Mouse (Mus musculus) forebrain, embryonic 16.5 days (tissue): ENCODE data around the gene 2900011O08Rik. TPM values are rescaled to one million over a fixed set of nuclear protein-coding genes. Genes with fewer than 3 reads are reported as not detected.
"Not testable (repeated sequence)": the region's sequence is repeated elsewhere in the genome, so short reads cannot be mapped to it uniquely, and the experiment has no call there.

ENCODE experiments used
- ATAC-seq: fragments of 200-750 bp; cut with Nextera tagmentation; 2 replicates; pipeline ENCODE4 v1.8.0; 2017; ENCODE audit warnings: mild to moderate bottlenecking, moderate library complexity
- H3K27ac ChIP-seq: fragments of 300-500 bp; sonication (generic); 2 replicates; pipeline ENCODE4 v1.5.1; 2014; ENCODE audit warnings: low read length, control low read depth
- H3K27me3 ChIP-seq: fragments of 300-500 bp; sonication (generic); replicated peaks from 2 replicates; pipeline ENCODE4 v1.6.1; 2014; ENCODE audit warnings: low read length; ENCODE audit not compliant: control insufficient read depth, insufficient read depth
- H3K36me3 ChIP-seq: fragments of 300-500 bp; sonication (generic); 2 replicates; pipeline ENCODE4 v1.6.1; 2014; ENCODE audit not compliant: control insufficient read depth, insufficient read depth
- H3K4me1 ChIP-seq: fragments of 300-500 bp; sonication (generic); replicated peaks from 2 replicates; pipeline ENCODE4 v1.6.1; 2014; ENCODE audit warnings: low read length; ENCODE audit not compliant: control insufficient read depth, insufficient read depth
- H3K4me2 ChIP-seq: fragments of 300-500 bp; sonication (generic); 2 replicates; pipeline ENCODE4 v1.6.1; 2014; ENCODE audit warnings: mild to moderate bottlenecking, low read length, control low read depth
- H3K4me3 ChIP-seq: fragments of 300-500 bp; sonication (generic); replicated peaks from 2 replicates; pipeline ENCODE4 v1.5.1; 2014; ENCODE audit warnings: mild to moderate bottlenecking, low read length, control low read depth
- H3K9ac ChIP-seq: fragments of 300-500 bp; sonication (generic); replicated peaks from 2 replicates; pipeline ENCODE4 v1.6.1; 2014; ENCODE audit warnings: low read depth, low read length, control low read depth
- H3K9me3 ChIP-seq: fragments of 300-500 bp; sonication (generic); 2 replicates; pipeline ENCODE4 v1.6.1; 2016; ENCODE audit warnings: low read length; ENCODE audit not compliant: control insufficient read depth
- WGBS: fragments of 180-500 bp; shearing (Covaris S2); extraction: QIAGEN DNeasy Blood & Tissue Kit; methylation state at CpG from one replicate; pipeline ENCODE4 v1.1.7; 2014; 5-methylcytosine and 5-hydroxymethylcytosine counted together
- polyA plus RNA-seq: library from polyadenylated mRNA; unstranded; fragments of >200 nt; fragmentation: Nextera tagmentation; extraction: Ambion mirVana; gene quantifications from 2 replicates; pipeline ENCODE4 v1.2.1, GENCODE M21; 2015

The 2900011O08Rik gene
- polyA plus RNA-seq, 1 experiment from 2014 or later: 163 TPM

DNA sequence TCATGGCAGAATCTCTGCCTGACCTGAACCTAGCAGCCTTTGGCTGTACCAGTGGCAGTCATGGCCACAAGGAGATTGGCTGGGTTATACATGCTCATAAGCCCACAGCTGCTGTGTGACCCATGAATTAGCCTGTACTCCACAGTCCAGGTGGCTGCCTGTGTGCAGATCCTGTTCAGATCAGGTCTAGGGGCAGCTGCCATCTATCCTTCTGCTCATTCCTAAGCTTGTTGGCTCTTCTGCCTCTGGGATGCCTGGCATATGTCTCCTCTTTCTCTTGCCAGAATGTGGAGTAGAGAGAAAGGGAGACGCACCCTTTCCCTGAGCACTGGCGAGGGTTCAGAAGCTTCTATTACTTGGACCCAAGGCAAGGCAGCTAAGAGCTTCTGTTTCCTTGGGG, 65.8 kb downstream of the 2900011O08Rik start:
- WGBS: 54% methylated on average over 2 of the region's 2 CpGs
- no peak overlapping the region for H3K4me3 ChIP-seq
- peaks cover 3% of the 10 kb centered on the region; the same call in 1 of the 2 replicates for H3K4me1 ChIP-seq
- no peaks in the 10 kb centered on the region for H3K36me3 ChIP-seq
- no peaks in the 10 kb centered on the region for H3K9me3 ChIP-seq
- ATAC-seq: peak; percentile 71
- H3K27ac ChIP-seq: 0 out of 2 replicates have a peak overlapping the region, but pooled peaks have one; percentile 17
- H3K27me3 ChIP-seq: no peaks in the 10 kb centered on the region
- H3K9ac ChIP-seq: no peak overlapping the region
- H3K4me2 ChIP-seq: no peak overlapping the region

DNA sequence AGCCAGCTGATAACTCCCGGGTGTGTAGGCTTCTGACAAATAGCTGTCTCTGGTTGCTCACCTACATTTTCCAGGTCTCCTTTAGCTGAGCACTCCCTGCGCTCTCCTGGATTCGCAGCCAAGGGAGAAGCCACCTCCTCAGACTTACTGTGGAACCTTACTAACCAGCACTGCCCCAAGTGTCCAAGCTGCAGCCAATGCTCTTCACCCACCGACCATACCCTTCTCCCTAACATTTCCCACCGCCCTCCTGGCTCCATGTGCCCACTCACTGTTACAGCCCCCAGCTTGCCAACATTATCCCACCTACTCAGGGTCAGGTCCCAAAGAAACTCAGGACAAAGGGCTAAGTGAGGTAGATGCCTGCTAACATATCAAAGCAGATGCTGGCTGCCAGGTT, 66.7 kb downstream of the 2900011O08Rik start:
- H3K4me3 ChIP-seq: no peak overlapping the region
- ATAC-seq: no peak
- H3K9ac ChIP-seq: no peak overlapping the region
- 91% methylated on average over 5 of the region's 5 CpGs for WGBS
- H3K4me1 ChIP-seq: peaks cover 6% of the 10 kb centered on the region
- H3K9me3 ChIP-seq: no peaks in the 10 kb centered on the region
- H3K4me2 ChIP-seq: no peak overlapping the region
- no peak overlapping the region for H3K27ac ChIP-seq
- no peaks in the 10 kb centered on the region for H3K27me3 ChIP-seq
- no peaks in the 10 kb centered on the region for H3K36me3 ChIP-seq

DNA sequence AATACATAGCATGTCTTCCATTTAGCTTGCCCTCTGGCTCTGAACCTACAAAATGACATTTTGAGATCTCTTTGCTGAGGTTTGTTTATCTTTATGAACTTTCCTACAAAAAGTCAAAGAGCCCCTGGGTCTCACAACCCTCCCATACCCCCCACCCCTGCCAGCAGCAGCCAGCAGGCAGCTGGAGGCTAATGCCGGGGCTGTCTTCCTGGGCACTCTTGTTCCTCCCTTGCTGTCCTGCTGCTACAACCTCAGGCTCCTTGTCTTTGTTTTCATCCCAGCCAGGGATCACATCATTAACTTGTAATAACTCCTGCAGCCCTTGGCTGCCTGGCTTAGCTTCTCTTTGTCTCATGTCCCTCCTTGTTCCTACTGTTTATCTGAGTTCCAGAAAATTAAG, 68.9 kb downstream of the 2900011O08Rik start:
- H3K9ac ChIP-seq: no peak overlapping the region
- no peak overlapping the region for H3K4me2 ChIP-seq
- no peaks in the 10 kb centered on the region; the same call in 1 of the 2 replicates for H3K36me3 ChIP-seq
- H3K9me3 ChIP-seq: no peaks in the 10 kb centered on the region
- H3K4me1 ChIP-seq: peaks cover 11% of the 10 kb centered on the region
- ATAC-seq: no peak
- H3K4me3 ChIP-seq: no peak overlapping the region
- H3K27me3 ChIP-seq: no peaks in the 10 kb centered on the region
- no peak overlapping the region for H3K27ac ChIP-seq
- WGBS: 7% methylated on average over 1 of the region's 1 CpGs

DNA sequence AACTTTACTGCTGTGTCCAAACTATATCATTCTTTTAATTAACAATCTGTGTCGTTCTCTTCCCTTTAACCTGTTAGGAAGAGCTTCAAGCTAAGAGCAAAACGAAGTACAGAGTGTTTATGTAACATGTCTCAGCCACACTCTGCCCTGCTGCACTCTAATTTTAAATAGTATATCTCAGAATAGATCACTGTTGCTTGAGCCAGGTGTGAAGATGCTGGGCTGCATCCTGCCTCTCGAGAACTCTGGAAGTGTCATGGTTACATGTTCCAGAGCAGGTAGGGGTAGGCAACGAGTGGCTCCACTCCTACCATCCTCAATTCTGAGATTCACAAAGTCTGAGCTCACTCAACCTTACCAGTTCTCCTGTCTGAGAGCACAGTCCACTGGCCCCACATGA, 70.3 kb downstream of the 2900011O08Rik start:
- Histone ChIP-seq H3K9ac (no peak overlapping the region), H3K27ac (no peak overlapping the region), H3K4me2 (no peak overlapping the region), H3K4me3 (no peak overlapping the region), H3K9me3 (no peaks in the 10 kb centered on the region), H3K4me1 (peaks cover 11% of the 10 kb centered on the region), H3K27me3 (no peaks in the 10 kb centered on the region), H3K36me3 (no peaks in the 10 kb centered on the region; the same call in 1 of the 2 replicates)
- ATAC-seq: no peak
- 79% methylated on average over 4 of the region's 4 CpGs for WGBS

DNA sequence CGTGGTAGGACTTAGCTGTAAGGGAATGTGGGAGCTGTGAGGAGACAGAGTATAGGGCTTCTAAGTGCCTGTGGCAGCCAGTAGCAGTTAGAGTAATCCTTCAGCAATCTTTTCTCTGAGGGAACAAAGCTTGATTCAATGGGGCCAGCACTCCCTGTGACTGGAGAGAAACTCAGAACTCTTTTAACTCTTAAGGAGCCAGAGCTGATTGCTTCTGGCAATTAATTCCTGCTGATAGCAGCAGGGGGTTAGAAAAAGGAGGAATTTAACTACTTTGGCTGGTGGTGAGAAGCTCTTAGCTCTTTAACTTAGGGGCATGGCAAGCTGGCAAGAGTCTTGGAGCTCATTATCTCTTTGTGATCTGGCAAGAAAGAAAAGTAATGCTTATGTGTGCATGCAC, 72.1 kb downstream of the 2900011O08Rik start:
- Histone ChIP-seq H3K9ac (no peak overlapping the region), H3K4me2 (no peak overlapping the region), H3K36me3 (no peaks in the 10 kb centered on the region; the same call in 1 of the 2 replicates), H3K27ac (peak overlapping the region; percentile 23; the same call in 1 of the 2 replicates), H3K27me3 (no peaks in the 10 kb centered on the region), H3K9me3 (no peaks in the 10 kb centered on the region), H3K4me3 (no peak overlapping the region), H3K4me1 (peaks cover 8% of the 10 kb centered on the region)
- WGBS: 3% methylated on average over 1 of the region's 1 CpGs
- peak; percentile 49; the same call in 1 of the 2 replicates for ATAC-seq

DNA sequence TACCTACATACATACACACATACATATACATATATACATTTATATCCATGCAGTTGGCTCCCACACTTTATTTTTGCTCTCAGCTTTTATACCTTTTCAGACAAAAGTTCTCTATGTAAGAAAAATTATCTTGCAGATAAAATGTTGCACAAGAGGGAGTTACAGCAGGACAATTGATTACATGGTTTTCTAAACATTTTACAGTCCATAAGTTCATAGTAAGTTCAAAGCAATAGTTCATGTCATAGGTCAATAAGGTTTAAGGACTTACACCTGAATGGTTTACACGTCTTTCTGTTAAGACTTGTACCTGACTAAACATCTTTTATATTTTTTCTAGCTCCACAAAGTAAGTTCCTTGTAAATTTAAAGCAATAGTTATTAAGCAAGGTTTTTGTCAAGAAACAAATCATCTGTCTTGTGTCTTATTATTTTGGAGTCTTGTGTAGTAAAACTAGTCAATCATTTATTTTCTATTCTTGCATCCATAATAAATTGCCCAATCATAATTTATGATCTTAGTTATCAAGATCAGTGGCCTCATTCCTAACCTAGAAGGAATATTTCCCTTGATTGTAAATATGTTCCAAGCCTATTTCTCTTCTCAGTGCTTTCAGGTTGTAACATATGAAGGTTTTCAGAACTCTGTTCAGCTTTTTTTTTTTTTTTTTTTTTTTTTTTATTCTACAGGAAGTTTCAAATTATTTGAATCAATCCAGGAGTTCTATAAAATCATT, 72.9 kb downstream of the 2900011O08Rik start:
- H3K4me3 ChIP-seq: no peak overlapping the region
- 33% methylated on average over 1 of the region's 1 CpGs for WGBS
- no peak overlapping the region for H3K4me2 ChIP-seq

DNA sequence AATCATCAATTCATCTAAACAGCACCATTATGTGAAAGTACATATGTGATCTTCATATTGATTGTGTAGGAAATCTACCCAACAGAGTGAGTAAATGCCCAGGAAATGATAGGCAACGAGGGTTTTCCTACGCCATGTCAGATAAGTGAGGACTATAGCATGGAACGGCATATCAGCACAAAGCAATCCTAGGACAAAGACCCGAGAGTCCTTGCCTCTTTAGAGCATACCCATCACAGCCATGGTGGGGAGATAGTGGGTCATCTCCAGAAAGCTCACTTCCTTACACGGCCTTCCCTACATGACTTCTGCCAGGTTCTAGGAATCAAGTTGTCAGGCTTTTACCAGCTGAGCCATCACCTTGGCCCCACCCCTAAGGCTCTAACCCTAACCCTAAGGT, 73.5 kb downstream of the 2900011O08Rik start:
- no peak for ATAC-seq
- no peak overlapping the region for H3K4me2 ChIP-seq
- WGBS: 93% methylated on average over 5 of the region's 5 CpGs
- peaks cover 8% of the 10 kb centered on the region for H3K4me1 ChIP-seq
- H3K27ac ChIP-seq: no peak overlapping the region
- H3K9ac ChIP-seq: no peak overlapping the region
- no peaks in the 10 kb centered on the region; the same call in 1 of the 2 replicates for H3K36me3 ChIP-seq
- H3K27me3 ChIP-seq: no peaks in the 10 kb centered on the region
- no peak overlapping the region for H3K4me3 ChIP-seq
- H3K9me3 ChIP-seq: no peaks in the 10 kb centered on the region

More for the DNA sequence above, 72.9 kb downstream of the 2900011O08Rik start:
- ATAC-seq: no peak
- Histone ChIP-seq H3K9ac (no peak overlapping the region), H3K9me3 (no peaks in the 10 kb centered on the region), H3K36me3 (no peaks in the 10 kb centered on the region; the same call in 1 of the 2 replicates), H3K4me1 (peaks cover 8% of the 10 kb centered on the region), H3K27ac (no peak overlapping the region), H3K27me3 (no peaks in the 10 kb centered on the region)

DNA sequence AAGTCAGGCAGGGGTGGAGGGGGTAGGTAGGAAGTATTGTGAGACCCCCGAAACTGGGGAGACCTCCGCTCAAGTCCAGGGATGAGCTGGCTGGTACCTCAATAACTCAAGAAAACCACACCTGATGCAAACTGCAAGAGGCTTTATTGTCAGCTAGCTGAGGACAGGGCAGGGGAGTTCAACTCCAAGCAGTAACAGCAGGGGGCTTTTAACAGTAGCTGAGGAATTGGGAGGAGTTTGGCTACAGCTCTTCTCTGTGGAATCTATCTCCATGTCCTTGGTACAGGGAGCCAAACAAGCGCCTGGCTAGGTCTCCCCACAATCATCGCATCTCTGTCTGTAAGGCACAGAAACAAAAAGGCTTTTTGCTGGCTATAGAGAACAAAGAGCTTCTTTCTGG, 80.2 kb downstream of the 2900011O08Rik start:
- not testable (repeated sequence) for H3K4me3 ChIP-seq

DNA sequence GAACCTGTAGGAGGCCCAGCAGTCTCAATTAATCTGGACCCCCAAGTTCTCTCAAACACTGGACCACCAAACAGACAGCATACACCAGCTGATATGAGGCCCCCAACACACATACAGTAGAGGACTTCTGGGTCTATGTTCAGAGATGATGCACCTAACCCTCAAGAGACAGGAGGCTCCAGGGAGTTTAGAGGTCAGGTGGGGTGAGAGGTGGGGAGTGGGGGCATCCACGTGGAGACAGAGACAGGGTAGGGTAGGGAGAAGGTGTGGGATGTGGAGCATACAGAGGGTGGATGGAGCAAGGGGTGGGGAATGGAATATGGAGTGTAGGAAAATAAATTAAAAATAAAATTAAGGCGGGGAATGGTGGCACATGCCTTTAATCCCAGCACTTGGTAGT, 82.3 kb downstream of the 2900011O08Rik start:
- WGBS: 89% methylated on average over 2 of the region's 2 CpGs
- not testable (repeated sequence) for H3K27ac ChIP-seq, H3K27me3 ChIP-seq, H3K4me2 ChIP-seq, H3K36me3 ChIP-seq, H3K4me3 ChIP-seq, H3K4me1 ChIP-seq, ATAC-seq, H3K9ac ChIP-seq, H3K9me3 ChIP-seq

More for the DNA sequence above, 80.2 kb downstream of the 2900011O08Rik start:
- not testable (repeated sequence) for H3K4me2 ChIP-seq, ATAC-seq, H3K4me1 ChIP-seq, H3K27me3 ChIP-seq, H3K9ac ChIP-seq, H3K27ac ChIP-seq, H3K9me3 ChIP-seq, H3K36me3 ChIP-seq
- WGBS: 83% methylated on average over 4 of the region's 4 CpGs
